Mouse (Mus musculus) ovary, postnatal 10 days (tissue): ENCODE measurements around the gene Diablo.

ENCODE experiments used
- DNase-seq: peaks from one replicate; pipeline ENCODE4 v3.0.0; 2022; ENCODE audit warnings: low spot score

Diablo gene

GRCm38 (mm10) chr5:123501973-123502372, 22.0 kb downstream of the Diablo start:
- no peak for DNase-seq

- no peak for DNase-seq
Measured at GRCm38 (mm10) chr5:123499717-123500116, 24.3 kb downstream of the Diablo start.

- DNase-seq = no peak
Measured at GRCm38 (mm10) chr5:123489935-123490334, 34.0 kb downstream of the Diablo start.

GRCm38 (mm10) chr5:123489112-123489785, 34.7 kb downstream of the Diablo start, which contains the start of the genes Lrrc43 and Il31:
Gene Lrrc43 (plus strand): TSS chr5:123489305.
Gene Il31 (minus strand): TSS chr5:123489489.
- no peak for DNase-seq

- no peak for DNase-seq
Measured at GRCm38 (mm10) chr5:123487659-123488395, 36.1 kb downstream of the Diablo start.

GRCm38 (mm10) chr5:123473817-123474216, 50.2 kb downstream of the Diablo start:
- DNase-seq = no peak

- DNase-seq = no peak
Measured at GRCm38 (mm10) chr5:123470784-123471400, 53.1 kb downstream of the Diablo start.

GRCm38 (mm10) chr5:123464638-123465037, 59.3 kb downstream of the Diablo start:
- no peak for DNase-seq

- DNase-seq = no peak
Measured at GRCm38 (mm10) chr5:123461420-123461819, 62.6 kb downstream of the Diablo start.
